In genomic region chr11:69089616-69090290, GRCm38 (mm10) we compare ENCODE assay signal across 8 mouse cellular contexts. TPM values are rescaled to one million over a fixed set of nuclear protein-coding genes. Genes with fewer than 3 reads are reported as not detected.
DNase-seq lines count a peak whose midpoint lies in the region; ATAC-seq and TF ChIP-seq lines count a peak whose summit lies in the region.

No protein-coding gene starts in this region.

- 81% methylated on average over 12 of the region's 12 CpGs for WGBS in kidney, embryonic 14.5 days
- 86% methylated on average over 12 of the region's 12 CpGs for WGBS in bone marrow, adult 2 months
- WGBS in forebrain, embryonic 15.5 days: 88% methylated on average over 12 of the region's 12 CpGs
- WGBS in limb, embryonic 15.5 days: 82% methylated on average over 12 of the region's 12 CpGs
- WGBS in stomach, postnatal 0 days: 75% methylated on average over 12 of the region's 12 CpGs

- H3K9ac ChIP-seq in kidney, embryonic 14.5 days (ENCODE audit: low read depth, low read length): peak overlapping the region; percentile 99
- peak overlapping the region; percentile 100 for H3K9ac ChIP-seq in forebrain, embryonic 15.5 days (replicated peaks)
- peak overlapping the region; percentile 95 for H3K9ac ChIP-seq in limb, embryonic 15.5 days
- H3K9ac ChIP-seq in stomach, postnatal 0 days (ENCODE audit: low read length): peak overlapping the region; percentile 100

- 0 out of 2 replicates have a peak overlapping the region, but pooled peaks have one; percentile 94 for H3K27ac ChIP-seq in kidney, embryonic 14.5 days (ENCODE audit: low read depth, low read length)
- H3K27ac ChIP-seq in bone marrow, adult 2 months (ENCODE audit: control insufficient read depth, insufficient read depth, low read depth, low read length, poor library complexity): no peak overlapping the region; the same call in 1 of the 2 replicates
- H3K27ac ChIP-seq in forebrain, embryonic 15.5 days (replicated peaks): 0 out of 2 replicates have a peak overlapping the region, but pooled peaks have one; percentile 12
- H3K27ac ChIP-seq in limb, embryonic 15.5 days: peak overlapping the region; percentile 30
- peak overlapping the region; percentile 97 for H3K27ac ChIP-seq in stomach, postnatal 0 days (replicated peaks)

- H3K27me3 ChIP-seq in kidney, embryonic 14.5 days (ENCODE audit: control insufficient read depth, insufficient read depth, low read length): no peaks in the 10 kb centered on the region
- no peaks in the 10 kb centered on the region for H3K27me3 ChIP-seq in forebrain, embryonic 15.5 days
- no peaks in the 10 kb centered on the region for H3K27me3 ChIP-seq in limb, embryonic 15.5 days
- no peaks in the 10 kb centered on the region for H3K27me3 ChIP-seq in stomach, postnatal 0 days (ENCODE audit: control insufficient read depth, insufficient read depth, low read length)

- H3K36me3 ChIP-seq in kidney, embryonic 14.5 days (ENCODE audit: control insufficient read depth, insufficient read depth, low read length): peaks cover 33% of the 10 kb centered on the region
- peaks cover 10% of the 10 kb centered on the region; the same call in 1 of the 2 replicates for H3K36me3 ChIP-seq in forebrain, embryonic 15.5 days
- H3K36me3 ChIP-seq in limb, embryonic 15.5 days: peaks cover 28% of the 10 kb centered on the region
- peaks cover 7% of the 10 kb centered on the region; the same call in 1 of the 2 replicates for H3K36me3 ChIP-seq in stomach, postnatal 0 days (ENCODE audit: control insufficient read depth, insufficient read depth, low read length)

- no peaks in the 10 kb centered on the region for H3K9me3 ChIP-seq in kidney, embryonic 14.5 days (ENCODE audit: control insufficient read depth, low read length)
- no peaks in the 10 kb centered on the region for H3K9me3 ChIP-seq in forebrain, embryonic 15.5 days
- no peaks in the 10 kb centered on the region for H3K9me3 ChIP-seq in limb, embryonic 15.5 days
- H3K9me3 ChIP-seq in stomach, postnatal 0 days (ENCODE audit: control insufficient read depth, low read length): no peaks in the 10 kb centered on the region

- no peak for TF ChIP-seq CTCF in bone marrow, adult 2 months (IDR thresholded peaks at IDR 0.05; ENCODE audit: control insufficient read depth, insufficient read depth, low read length)
- 0 out of 2 replicates have a peak, but pooled peaks have one; percentile 1 for TF ChIP-seq CTCF in stomach, postnatal 0 days (IDR thresholded peaks at IDR 0.05; ENCODE audit: low read depth)

- TF ChIP-seq POLR2A in bone marrow, adult 2 months (IDR thresholded peaks at IDR 0.05; ENCODE audit: borderline replicate concordance, control insufficient read depth, low read depth, low read length): no peak

- TF ChIP-seq EP300 in stomach, postnatal 0 days (optimal IDR thresholded peaks at IDR 0.05): no peak

- DNase-seq in kidney, adult 18-20 months: no peak
- no peak for DNase-seq in stomach, postnatal 0 days (ENCODE audit: low spot score)
- DNase-seq in spleen, postnatal 10 days (ENCODE audit: low spot score in 2 of 2): no peak
- DNase-seq in ovary, postnatal 36 days (ENCODE audit: low spot score): no peak

- ATAC-seq in kidney, embryonic 14.5 days (ENCODE audit: low FRiP score, low TSS enrichment): no peak
- ATAC-seq in forebrain, embryonic 15.5 days (replicated peaks): no peak
- ATAC-seq in limb, embryonic 15.5 days (ENCODE audit: insufficient number of reproducible peaks, low FRiP score, low TSS enrichment, low read depth): no peak
- no peak for ATAC-seq in stomach, postnatal 0 days (ENCODE audit: low FRiP score, low TSS enrichment)

- H3K4me1 ChIP-seq in kidney, embryonic 14.5 days (ENCODE audit: control insufficient read depth, insufficient read depth, low read length): peaks cover 24% of the 10 kb centered on the region
- H3K4me1 ChIP-seq in bone marrow, adult 2 months (ENCODE audit: control insufficient read depth, insufficient read depth, low read length): peaks cover 3% of the 10 kb centered on the region; the same call in 1 of the 2 replicates
- H3K4me1 ChIP-seq in forebrain, embryonic 15.5 days: peaks cover 39% of the 10 kb centered on the region
- peaks cover 48% of the 10 kb centered on the region for H3K4me1 ChIP-seq in limb, embryonic 15.5 days
- peaks cover 7% of the 10 kb centered on the region; the same call in 1 of the 2 replicates for H3K4me1 ChIP-seq in stomach, postnatal 0 days (replicated peaks; ENCODE audit: control insufficient read depth, insufficient read depth)

- peak overlapping the region; percentile 100 for H3K4me3 ChIP-seq in kidney, embryonic 14.5 days (ENCODE audit: low read length)
- peak overlapping the region; percentile 86 for H3K4me3 ChIP-seq in bone marrow, adult 2 months (replicated peaks; ENCODE audit: control insufficient read depth, low read depth, low read length)
- H3K4me3 ChIP-seq in forebrain, embryonic 15.5 days: peak overlapping the region; percentile 95
- H3K4me3 ChIP-seq in limb, embryonic 15.5 days: peak overlapping the region; percentile 72
- H3K4me3 ChIP-seq in stomach, postnatal 0 days (ENCODE audit: low read depth, low read length): peak overlapping the region; percentile 98

- H3K4me2 ChIP-seq in kidney, embryonic 14.5 days (replicated peaks; ENCODE audit: low read depth, low read length): peak overlapping the region; percentile 95
- peak overlapping the region; percentile 84 for H3K4me2 ChIP-seq in forebrain, embryonic 15.5 days (replicated peaks)
- peak overlapping the region; percentile 84 for H3K4me2 ChIP-seq in limb, embryonic 15.5 days
- peak overlapping the region; percentile 78 for H3K4me2 ChIP-seq in stomach, postnatal 0 days (replicated peaks; ENCODE audit: low read depth)

RNA-seq across cellular contexts. Expression of gene Vamp2, which starts 1.5 kb away (rescaled TPM):
- polyA plus RNA-seq in kidney, embryonic 14.5 days (2014; fragmentation: Nextera tagmentation; extraction: Ambion mirVana): 57.5 and 86.5 TPM in 2 replicates
- 50.5 and 55.9 TPM in 2 replicates for polyA plus RNA-seq in bone marrow, adult 2 months (2011; ENCODE audit: insufficient read depth, insufficient read length, low replicate concordance, missing spikeins)
- polyA plus RNA-seq in forebrain, embryonic 15.5 days (2015; fragmentation: Nextera tagmentation; extraction: Ambion mirVana): 179 and 188 TPM in 2 replicates
- polyA plus RNA-seq in limb, embryonic 15.5 days (2015; fragmentation: Nextera tagmentation; extraction: Ambion mirVana): 95.0 and 103 TPM in 2 replicates
- polyA plus RNA-seq in stomach, postnatal 0 days (2015; fragmentation: Nextera tagmentation; extraction: Ambion mirVana): 43.0 and 53.7 TPM in 2 replicates

RNA-seq across cellular contexts. Expression of gene Per1, which starts 5.3 kb away (rescaled TPM):
- polyA plus RNA-seq in kidney, embryonic 14.5 days (2014; fragmentation: Nextera tagmentation; extraction: Ambion mirVana): 6.1 and 8.9 TPM in 2 replicates
- 28.8 and 46.2 TPM in 2 replicates for polyA plus RNA-seq in bone marrow, adult 2 months (2011; ENCODE audit: insufficient read depth, insufficient read length, low replicate concordance, missing spikeins)
- 7.6 and 8.2 TPM in 2 replicates for polyA plus RNA-seq in forebrain, embryonic 15.5 days (2015; fragmentation: Nextera tagmentation; extraction: Ambion mirVana)
- polyA plus RNA-seq in limb, embryonic 15.5 days (2015; fragmentation: Nextera tagmentation; extraction: Ambion mirVana): 24.3 and 28.9 TPM in 2 replicates
- 7.7 and 13.1 TPM in 2 replicates for polyA plus RNA-seq in stomach, postnatal 0 days (2015; fragmentation: Nextera tagmentation; extraction: Ambion mirVana)

RNA-seq across cellular contexts. Expression of gene Tmem107, which starts 19.1 kb away (rescaled TPM):
- 62.2 and 73.8 TPM in 2 replicates for polyA plus RNA-seq in kidney, embryonic 14.5 days (2014; fragmentation: Nextera tagmentation; extraction: Ambion mirVana)
- 16.3 and 31.0 TPM in 2 replicates for polyA plus RNA-seq in bone marrow, adult 2 months (2011; ENCODE audit: insufficient read depth, insufficient read length, low replicate concordance, missing spikeins)
- 47.6 and 50.5 TPM in 2 replicates for polyA plus RNA-seq in forebrain, embryonic 15.5 days (2015; fragmentation: Nextera tagmentation; extraction: Ambion mirVana)
- polyA plus RNA-seq in limb, embryonic 15.5 days (2015; fragmentation: Nextera tagmentation; extraction: Ambion mirVana): 64.8 and 65.5 TPM in 2 replicates
- polyA plus RNA-seq in stomach, postnatal 0 days (2015; fragmentation: Nextera tagmentation; extraction: Ambion mirVana): 28.4 and 30.8 TPM in 2 replicates

RNA-seq across cellular contexts. Expression of gene Borcs6, which starts 30.2 kb away (rescaled TPM):
- 6.6 and 7.5 TPM in 2 replicates for polyA plus RNA-seq in kidney, embryonic 14.5 days (2014; fragmentation: Nextera tagmentation; extraction: Ambion mirVana)
- polyA plus RNA-seq in bone marrow, adult 2 months (2011; ENCODE audit: insufficient read depth, insufficient read length, low replicate concordance, missing spikeins): 16.4 and 18.4 TPM in 2 replicates
- 12.8 and 15.4 TPM in 2 replicates for polyA plus RNA-seq in forebrain, embryonic 15.5 days (2015; fragmentation: Nextera tagmentation; extraction: Ambion mirVana)
- 12.9 and 13.7 TPM in 2 replicates for polyA plus RNA-seq in limb, embryonic 15.5 days (2015; fragmentation: Nextera tagmentation; extraction: Ambion mirVana)
- polyA plus RNA-seq in stomach, postnatal 0 days (2015; fragmentation: Nextera tagmentation; extraction: Ambion mirVana): 14.6 and 16.7 TPM in 2 replicates

RNA-seq across cellular contexts. Expression of gene Hes7, which starts 30.5 kb away (rescaled TPM):
- polyA plus RNA-seq in kidney, embryonic 14.5 days (2014; fragmentation: Nextera tagmentation; extraction: Ambion mirVana): 0.23 and 0.41 TPM in 2 replicates
- polyA plus RNA-seq in bone marrow, adult 2 months (2011; ENCODE audit: insufficient read depth, insufficient read length, low replicate concordance, missing spikeins): 1.1 TPM in 1 of 2 replicates, not detected in the other
- polyA plus RNA-seq in forebrain, embryonic 15.5 days (2015; fragmentation: Nextera tagmentation; extraction: Ambion mirVana): 0.42 and 0.46 TPM in 2 replicates
- 0.58 and 0.68 TPM in 2 replicates for polyA plus RNA-seq in limb, embryonic 15.5 days (2015; fragmentation: Nextera tagmentation; extraction: Ambion mirVana)
- 0.29 and 0.41 TPM in 2 replicates for polyA plus RNA-seq in stomach, postnatal 0 days (2015; fragmentation: Nextera tagmentation; extraction: Ambion mirVana)
